Mouse (Mus musculus) retina, adult 2 months (tissue): ENCODE measurements around the gene Gm10273.
"Not testable (repeated sequence)": the region's sequence is repeated elsewhere in the genome, so short reads cannot be mapped to it uniquely, and the experiment has no call there.

ENCODE experiments used
- DNase-seq: peaks from one replicate; pipeline ENCODE4 v3.0.0-alpha.2; 2012; ENCODE audit warnings: low read depth, low spot score

Gene Gm10273

DNA sequence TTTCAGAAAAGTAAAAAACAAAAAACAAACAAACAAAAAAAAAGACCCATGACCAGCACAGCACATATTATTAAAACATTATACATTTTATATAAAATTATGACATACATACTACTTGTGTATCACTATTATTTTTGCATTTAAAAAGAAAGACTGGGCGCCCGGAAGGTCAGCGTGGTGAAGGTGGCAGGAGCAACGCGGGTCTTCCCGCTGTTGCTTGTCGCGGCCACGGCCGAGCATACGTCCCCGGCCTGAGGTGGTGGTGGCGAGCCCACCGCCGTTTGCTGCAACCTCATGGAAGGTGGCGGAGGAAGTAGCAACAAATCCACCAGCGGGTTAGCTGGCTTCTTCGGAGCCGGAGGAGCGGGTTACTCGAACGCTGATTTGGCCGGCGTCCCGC lies at the start of gene Gm10273:
Gene Gm10273 (plus strand): TSS at position 172 of the 400 bp plus-strand sequence.
- DNase-seq, result not testable (repeated sequence)

DNA sequence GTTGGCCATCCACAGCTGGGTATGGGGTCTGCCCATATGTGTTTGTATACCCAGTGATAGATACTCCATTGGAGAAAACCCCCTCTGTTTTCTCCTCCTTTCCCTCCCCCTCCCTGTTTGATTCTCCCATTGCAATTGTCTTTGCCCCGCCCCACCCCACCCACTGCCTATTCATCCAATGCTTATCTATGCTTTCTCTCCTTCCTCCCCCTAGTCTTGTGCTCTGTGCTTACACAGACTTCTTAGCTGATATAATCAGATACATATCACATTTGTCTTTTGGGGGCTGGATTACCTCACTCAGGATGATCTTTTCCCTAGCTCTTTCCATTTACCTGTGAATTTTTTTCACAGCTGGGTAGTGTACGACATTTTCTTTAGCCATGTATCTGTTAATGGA lies 48.9 kb upstream of the Gm10273 start:
- no peak for DNase-seq

DNA sequence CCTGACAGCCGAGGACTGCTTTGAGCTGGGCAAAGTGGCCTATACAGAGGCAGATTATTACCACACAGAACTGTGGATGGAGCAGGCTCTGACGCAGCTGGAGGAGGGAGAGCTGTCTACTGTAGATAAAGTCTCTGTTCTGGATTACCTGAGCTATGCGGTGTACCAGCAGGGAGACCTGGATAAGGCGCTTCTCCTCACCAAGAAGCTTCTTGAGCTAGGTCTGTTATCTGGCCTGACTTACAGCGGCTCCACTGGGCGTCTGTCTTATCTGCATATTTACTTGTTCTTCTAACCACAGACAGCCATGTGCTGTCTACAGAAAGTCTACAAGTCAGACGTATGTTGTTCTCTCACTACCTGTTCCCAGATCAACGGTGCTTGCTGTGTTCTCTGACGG lies 47.2 kb upstream of the Gm10273 start:
- no peak for DNase-seq

DNA sequence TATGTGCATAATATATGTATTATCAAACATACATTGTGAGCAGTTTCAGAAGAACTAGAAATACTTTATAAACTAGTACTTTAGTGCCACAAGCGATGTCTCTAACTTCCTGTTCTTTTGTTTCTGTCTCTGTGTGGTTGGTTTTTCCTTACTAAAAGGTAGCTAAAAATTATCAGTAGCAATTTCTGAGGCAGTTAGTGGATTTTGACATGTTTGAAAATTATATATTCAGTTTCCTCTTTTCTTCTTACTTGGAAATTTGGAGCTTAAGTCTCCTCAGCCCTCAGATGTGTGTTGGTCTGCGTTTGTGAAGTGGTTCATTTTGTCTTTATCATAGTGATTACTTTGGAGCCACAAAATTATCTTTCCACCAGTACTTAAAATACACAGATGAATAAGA lies 45.9 kb upstream of the Gm10273 start:
- no peak for DNase-seq

DNA sequence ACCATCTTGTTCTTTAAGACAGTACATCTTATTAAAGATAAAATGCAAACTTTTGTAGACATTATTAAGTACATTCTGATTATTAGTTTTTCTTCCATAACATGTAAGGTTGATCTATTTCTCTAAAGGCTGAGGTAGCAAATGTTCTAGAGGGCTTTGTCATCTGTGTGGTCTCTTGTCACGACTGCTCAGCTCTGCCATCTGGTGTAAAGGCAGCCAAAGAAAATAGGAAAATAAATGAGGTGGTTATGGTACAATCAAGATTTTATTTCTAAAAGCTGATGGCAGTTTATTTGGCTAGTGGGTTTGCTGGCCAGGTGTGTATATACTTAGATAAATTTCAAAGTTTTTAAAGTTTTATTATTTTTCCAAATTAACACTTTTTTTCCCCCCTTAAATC lies 42.4 kb upstream of the Gm10273 start:
- DNase-seq, result no peak

DNA sequence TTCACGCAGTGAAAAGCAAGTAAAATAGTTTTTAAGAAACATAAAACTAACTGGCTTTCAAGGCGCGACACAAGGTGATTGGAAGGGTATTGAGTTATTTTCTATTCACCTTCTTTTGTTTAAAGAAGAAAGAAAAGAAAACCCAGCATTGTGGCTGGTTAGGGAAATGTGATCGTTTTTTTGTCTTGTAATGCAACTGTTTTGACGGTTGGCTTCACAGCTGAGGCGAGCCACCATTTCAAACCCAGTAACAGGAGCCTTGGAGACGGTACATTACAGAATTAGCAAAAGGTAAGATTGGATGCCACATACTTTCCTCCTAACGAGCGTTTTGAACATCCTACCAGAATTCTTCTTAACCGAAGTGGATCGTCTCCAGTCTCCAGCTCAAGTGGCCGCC lies 41.3 kb upstream of the Gm10273 start:
- DNase-seq, result no peak

DNA sequence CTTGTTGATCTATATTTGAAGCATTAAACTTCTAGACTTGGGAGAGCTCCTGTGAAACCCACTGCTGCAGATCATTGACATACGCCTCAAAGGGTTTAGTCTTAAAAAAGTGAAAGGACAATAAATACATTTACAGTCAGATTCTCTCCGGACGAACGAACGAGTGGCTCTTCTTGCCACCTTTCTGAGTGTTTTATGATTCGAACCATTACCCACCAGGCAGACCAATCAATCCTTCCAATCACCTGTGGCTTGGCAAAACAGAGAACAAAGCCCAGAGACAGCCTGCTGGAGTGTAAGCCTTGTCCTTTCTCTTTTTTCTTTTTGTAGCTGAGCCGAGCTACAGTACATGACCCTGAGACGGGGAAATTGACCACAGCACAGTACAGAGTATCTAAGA lies 40.4 kb upstream of the Gm10273 start:
- DNase-seq, result no peak

DNA sequence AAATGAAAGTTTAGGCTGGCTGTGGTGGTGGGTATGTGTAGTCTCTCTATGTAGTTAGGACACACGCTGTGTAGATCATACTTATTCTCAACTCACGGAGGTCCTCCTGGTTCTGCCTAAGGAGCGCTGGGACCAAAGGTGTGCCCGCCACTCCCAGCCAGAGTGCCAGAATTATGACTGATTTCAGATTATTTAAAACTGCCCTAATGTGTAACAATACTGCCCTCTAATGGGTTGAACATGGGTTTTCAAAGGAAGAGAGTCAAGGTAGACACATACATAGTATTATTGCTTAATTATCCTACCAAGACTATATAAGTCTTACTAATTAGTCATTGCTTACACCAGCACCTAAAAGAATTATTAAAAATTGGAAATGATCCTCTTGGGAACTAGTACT lies 36.7 kb upstream of the Gm10273 start:
- DNase-seq, result no peak

DNA sequence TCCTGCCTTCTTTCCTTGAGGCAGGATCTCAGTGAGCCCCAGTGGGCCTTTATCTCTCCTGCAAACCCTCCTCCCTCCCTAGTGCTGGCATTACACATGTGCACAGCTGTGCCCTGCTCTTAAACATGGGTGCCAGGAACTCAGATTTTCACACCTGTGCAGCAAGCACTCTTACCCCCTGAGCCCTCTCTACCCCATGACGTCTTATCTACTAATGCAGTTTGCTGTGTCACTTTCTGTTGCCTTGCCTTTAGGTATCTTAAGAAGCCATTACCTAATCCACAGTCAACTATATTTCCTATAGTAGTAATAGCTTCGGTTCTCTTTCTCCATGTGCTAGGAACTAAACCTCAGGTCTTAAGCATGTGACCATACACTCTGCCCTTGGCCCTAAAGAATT lies 32.2 kb upstream of the Gm10273 start:
- no peak for DNase-seq

DNA sequence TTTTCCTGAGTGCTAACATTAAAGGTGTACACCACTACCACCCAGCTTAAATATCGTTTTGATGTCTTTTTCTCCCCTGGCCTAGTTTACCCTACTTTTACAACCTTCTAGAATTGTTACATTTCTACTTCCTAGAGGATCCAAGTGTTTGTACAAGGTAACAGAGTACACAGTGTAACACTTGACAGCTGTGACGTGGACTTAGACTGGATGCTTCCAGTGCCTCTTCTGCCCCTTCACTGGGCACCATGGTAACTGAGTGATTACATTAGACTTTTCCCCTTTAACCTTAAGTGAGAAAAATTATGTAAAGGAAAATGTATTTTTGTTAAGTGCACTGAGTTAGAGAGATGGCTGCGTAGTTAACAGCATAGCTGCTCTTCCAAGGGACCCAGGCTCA lies 30.9 kb upstream of the Gm10273 start:
- no peak for DNase-seq

DNA sequence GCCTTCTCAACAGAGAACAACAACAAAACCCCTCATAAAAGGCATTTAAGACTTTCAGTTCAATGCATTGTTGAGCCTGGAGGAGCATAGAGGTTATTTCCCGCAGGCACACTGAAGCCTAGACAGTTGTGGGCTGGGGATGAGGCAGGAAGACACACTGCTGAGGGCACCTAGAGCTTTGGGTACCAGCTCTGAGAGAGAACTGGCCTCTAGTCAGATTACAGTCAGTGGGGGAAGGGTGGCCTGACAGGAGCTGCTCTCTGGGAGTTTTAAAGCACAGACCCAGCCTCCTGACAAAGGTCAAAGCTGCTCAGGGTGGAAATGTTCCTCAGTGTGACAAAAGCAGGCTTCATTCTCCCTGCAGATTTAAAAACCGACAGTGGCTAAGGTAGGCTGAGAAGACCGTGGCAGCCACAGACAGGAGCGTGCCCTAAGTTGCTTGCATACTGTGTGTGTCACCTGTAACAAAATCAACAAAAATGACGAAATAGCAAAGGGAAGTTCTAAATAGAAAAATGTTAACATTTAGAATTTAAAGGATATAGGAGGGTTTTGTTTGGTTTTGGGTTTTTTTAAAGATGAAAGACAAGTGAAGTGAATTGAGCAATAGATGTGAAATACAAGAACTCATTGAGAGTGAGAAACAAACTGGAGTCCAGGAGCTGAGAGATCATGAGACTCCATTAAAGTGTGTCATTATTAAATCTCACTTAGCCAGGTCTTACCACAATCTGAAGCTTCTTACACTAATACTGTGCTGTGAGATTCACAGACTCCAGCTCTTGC lies 29.4 kb upstream of the Gm10273 start:
- no peak for DNase-seq

DNA sequence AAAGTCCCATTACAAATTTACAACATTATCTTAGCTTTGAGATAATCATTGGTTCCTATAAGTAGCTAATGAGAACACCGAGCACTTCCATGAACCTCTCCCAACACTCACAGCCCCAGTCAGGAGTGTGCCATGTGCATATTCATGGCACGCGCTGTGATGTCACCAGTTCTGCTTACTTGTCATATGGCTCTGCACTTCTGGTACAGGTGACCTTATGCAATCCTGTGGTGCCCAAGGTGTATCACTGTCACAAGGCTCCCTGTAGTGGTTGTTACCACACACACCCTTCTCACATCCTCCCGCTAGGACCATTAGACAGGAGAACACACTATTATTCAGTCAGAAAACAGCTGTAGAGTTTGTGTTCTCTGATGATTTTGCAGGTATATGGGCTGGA lies 28.7 kb upstream of the Gm10273 start:
- no peak for DNase-seq

DNA sequence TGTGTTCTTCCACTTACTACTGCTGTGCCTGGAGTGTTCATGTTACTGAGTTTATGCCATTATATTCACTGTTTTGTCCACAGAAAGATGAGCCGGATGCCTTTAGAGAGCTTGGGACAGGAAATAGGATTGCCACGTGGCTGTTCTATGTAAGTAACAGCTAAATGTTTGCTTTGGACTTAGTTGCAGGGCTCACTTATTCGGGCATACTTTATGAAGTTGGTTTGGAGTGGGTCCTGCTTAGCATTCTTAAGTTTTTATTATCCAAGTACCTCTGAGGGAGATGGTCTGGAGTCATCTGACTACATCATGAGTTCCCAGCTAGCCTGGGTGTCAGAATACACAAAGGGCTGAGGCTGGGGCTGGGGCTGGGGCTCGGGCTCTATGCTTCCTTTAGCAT lies 28.2 kb upstream of the Gm10273 start:
- no peak for DNase-seq

DNA sequence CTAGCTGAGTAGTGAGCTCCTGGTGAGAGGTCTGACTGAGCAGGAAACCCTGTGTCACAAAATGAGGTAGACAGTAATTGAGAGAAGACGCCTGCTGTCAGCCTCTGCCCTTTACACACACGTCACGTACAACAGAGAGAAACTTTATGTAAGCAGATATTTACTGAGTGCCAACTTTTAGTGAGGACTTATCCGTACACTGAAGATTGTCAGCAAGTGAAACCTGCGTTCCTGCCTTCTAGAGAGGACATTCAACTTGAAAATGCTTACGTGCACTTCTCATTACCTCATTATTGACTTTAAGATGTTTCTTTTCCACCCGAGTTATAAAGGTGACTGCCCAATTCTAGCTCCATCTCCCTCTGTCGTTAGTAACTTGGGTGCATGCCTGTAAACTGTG lies 26.7 kb upstream of the Gm10273 start:
- DNase-seq, result no peak

DNA sequence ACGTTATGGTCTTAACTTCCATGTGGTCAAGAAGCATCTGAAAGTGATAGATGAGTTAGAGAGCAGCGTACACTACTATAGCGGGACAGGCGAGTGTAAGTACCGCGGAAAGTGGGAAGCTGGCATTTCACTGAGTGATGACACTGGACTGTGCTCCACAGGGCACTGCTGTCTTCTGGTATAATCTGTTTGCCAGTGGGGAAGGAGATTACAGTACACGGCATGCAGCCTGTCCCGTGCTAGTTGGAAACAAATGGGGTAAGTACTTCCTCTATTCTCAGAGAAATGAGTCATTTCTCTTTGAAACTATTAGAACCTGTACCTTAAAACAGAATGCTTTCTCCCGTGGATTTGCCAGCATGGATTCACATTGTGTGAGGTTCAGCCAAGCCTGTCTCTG lies 26.0 kb upstream of the Gm10273 start:
- no peak for DNase-seq

DNA sequence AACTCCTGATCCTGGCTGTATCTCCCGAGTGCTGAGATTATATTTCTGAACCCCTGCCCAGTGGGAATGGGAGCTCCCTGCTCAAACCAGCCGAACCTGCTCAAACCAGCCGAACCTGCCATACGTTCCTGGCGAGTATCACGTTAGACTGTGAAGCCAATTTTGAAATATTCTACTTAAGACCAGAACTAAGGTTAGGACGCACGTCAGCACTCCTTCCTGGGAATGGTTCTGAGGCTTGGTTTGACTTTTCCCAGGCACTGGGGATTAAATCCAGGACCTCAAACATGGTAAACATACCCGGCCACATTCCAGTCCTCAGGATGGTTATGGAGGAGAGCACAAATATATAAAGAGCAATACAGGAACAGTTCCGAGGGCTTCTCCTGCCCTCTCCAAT lies 17.5 kb upstream of the Gm10273 start:
- DNase-seq, result no peak

DNA sequence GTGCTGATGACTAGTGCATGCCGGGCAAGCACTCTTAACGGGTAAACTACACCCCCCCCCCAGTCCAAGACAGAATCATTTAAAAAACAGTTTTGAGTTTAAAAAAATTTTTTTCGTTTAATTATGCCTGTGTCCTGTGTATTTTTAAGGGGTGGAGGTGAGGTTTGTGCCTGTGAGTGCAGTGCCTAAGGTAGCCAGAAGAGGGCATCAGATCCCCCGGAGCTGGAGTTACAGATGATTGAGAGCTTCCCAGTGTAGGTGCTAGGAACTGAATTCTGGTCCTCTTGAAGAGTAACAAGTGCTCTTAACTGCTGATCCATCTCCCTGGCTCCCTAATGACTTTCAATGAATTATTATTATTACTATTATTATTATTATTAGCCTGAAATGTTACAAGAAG lies 16.7 kb upstream of the Gm10273 start:
- no peak for DNase-seq

DNA sequence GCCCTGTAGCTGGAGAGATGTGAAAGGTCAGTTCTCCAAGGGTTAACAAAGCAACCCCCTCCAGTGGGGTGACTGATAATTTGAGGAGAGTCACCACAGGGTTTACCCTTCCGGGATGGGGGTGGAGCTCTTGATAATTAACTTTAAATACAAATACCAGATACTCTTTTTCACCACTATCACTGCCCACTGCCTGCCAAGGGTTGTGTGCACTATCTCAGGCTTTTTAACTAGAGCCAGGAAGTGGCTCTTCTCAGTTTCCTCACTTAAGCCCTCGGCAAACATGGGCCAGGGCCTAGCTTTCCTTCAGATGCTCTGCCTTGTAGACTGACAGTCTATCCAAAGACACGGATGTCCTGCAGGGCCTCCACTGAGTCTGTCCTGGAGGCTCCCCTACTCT lies 15.5 kb upstream of the Gm10273 start:
- DNase-seq, result no peak

DNA sequence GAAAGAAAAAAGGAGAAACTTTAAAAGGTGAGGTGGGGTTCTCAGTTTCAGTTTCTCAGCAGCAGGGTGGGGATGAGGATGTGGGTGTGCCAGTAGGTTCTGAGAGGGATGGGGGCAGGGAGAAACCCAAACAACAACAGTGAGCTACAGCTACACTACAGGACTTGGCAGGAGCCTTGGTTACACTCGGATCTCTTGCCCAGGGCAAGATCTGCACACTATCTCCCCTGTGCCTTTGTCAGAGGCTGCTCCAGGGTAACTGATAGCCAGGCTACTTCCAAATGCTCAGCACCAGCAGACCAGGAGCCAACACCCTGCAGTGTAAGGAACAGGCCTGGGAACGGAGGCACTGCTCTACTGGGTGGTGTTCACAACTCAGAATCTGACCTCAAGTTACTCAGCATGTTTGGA lies 15.0 kb upstream of the Gm10273 start:
- DNase-seq, result no peak

DNA sequence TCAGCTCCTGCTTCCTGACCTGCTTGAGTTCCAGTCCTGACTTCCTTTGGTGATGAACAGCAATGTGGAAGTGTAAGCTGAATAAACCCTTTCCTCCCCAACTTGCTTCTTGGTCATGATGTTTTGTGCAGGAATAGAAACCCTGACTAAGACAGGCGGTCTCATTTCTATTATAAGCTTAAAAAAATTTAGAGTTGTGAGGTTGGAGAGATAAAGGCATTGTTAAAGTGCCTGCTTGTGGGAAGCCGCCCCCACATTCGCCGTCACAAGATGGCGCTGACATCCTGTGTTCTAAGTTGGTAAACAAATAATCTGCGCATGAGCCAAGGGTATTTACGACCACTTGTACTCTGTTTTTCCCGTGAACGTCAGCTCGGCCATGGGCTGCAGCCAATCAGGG lies 13.9 kb upstream of the Gm10273 start:
- not testable (repeated sequence) for DNase-seq

DNA sequence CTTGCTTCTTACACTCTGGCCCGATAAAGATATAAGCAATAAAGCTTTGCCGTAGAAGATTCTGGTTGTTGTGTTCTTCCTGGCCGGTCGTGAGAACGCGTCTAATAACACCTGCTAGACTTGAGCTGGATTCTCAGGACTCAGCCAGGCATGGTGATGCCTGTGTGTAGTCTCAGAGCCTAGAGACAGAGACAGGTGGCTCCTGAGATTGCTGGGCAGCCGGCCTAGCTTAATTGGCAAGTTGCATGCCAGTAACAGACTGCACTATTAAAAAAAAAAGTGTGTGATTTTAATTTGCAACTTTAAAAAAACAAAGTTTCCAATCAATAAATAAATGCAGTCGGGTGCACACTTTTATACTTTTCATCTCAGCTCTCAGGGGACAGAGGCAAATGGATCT lies 8.5 kb upstream of the Gm10273 start:
- DNase-seq, result no peak

DNA sequence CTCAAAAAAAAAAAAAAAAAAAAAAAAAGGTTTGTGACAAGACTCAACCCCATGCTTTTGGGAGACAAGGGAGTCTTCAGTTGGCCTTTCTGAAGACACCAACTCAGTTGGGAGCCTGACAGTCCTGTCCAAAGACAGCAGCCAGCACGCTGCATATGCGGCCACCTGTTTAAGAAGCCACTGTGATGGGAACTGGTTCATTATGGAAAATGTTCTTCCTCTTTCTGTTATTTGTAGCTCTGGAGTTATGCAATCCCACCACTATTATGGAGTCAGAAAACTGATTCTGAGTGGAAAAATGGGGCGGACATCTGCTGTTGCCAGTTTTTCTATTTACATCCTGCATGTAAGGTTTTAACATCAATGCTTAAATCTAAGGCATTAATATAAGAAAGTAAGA lies 5.8 kb upstream of the Gm10273 start:
- DNase-seq, result no peak

DNA sequence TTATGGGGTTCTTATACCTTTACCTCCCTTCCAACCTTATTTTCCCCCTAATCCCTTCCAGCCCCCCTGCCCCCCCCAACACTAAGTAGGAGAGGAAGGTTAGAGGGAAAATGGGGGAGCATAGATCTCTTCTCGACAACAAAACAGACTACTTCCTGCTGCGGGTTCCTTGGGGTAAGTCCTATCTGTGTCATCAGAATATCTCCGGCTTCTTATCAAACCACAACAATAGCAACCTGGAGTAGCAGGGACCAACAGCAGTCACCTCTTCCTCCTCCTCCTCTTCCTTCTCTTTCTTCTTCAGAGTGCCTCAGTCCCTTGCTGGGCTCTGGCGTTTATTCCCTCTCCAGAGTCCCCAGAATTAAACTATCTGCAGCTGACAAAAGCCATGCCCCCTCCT lies 3.5 kb upstream of the Gm10273 start:
- DNase-seq, result no peak
